Mouse (Mus musculus): ENCODE data around the gene Tbkbp1.

DNA sequence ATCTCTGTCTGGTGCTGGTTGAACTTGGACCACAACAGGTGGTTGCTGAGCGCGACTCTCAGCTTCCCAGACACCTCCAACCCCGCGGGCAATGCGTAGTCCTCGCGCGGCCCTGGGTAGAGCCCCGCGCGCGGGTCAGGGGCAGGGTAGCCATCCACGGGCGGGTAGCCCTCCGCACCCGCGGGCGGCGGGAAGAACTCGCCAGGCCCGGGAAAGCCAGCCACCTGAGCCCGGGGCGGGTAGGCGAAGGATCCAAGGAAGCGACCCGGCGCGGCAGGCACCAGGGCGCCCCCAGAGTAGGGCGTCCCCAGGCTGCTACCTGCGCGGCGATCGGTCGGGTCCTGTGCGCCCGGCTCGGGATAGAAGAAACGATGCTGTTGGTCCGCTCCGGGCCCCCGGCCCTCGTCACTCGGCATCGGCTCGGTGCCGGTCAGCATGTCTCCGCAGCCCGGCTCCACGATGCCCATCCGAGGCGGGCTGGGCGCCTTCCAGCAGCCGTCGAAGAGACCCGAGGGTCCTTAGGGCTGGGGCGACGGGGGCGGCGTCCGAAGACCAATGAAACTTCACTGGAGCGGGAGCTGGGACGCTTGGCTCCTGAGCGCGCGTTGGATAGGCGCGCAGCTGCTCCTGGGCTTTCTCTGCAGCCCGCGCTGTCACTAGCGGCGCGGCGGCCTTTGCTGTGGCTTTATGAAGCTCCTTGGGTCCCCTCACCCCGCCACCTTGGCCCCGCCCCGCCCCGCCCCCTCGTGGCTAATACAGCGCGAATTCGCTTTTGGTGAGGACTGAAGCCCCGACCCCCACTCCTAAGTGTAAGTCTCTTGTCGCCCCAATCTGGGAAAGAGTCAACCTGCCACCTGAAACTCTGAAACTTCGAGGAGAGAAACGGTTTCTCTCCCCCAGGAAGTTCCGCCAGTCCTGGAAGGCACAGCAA lies 36.4 kb downstream of the Tbkbp1 start, which contains the start of gene Tbx21:
- TF ChIP-seq CTCF (IDR thresholded peaks at IDR 0.05; ENCODE audit: control insufficient read depth, insufficient read depth, low read length) (no peak), POLR2A (IDR thresholded peaks at IDR 0.05; ENCODE audit: borderline replicate concordance, control insufficient read depth, low read depth, low read length) (no peak)
